Mouse (Mus musculus): ENCODE data around the gene Gm10057.
"Not testable (repeated sequence)": the region's sequence is repeated elsewhere in the genome, so short reads cannot be mapped to it uniquely, and the experiment has no call there.

Gm10057 gene

DNA sequence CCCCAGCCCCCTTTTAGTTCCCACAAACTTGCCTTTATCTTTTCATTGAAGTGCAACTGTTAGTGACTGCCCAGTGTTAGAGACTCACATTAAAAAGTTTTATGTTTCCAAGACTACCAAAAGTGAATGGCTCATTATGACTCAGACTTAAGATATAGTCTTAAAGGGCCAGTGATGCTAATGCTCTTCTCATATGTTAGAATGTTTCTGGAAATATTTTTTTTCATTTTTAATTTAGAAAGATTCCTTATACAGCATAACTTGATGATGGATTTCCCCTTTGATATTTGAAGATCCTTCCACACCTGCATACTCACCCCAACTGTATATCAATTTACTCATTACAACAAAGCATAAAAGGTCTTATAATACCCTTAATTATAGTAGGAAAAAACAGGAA, at the start of gene Gm10057:
Gene Gm10057 (minus strand): TSS at position 101 of the 400 bp plus-strand sequence.
- in situ Hi-C loops (cut with MboI; ENCODE audit: unreplicated experiment in 2 of 2): not testable (repeated sequence)

DNA sequence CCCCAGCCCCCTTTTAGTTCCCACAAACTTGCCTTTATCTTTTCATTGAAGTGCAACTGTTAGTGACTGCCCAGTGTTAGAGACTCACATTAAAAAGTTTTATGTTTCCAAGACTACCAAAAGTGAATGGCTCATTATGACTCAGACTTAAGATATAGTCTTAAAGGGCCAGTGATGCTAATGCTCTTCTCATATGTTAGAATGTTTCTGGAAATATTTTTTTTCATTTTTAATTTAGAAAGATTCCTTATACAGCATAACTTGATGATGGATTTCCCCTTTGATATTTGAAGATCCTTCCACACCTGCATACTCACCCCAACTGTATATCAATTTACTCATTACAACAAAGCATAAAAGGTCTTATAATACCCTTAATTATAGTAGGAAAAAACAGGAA, 21.1 kb downstream of the Gm10057 start, which contains the start of gene 4921511M17Rik:
Gene 4921511M17Rik (minus strand): TSS at position 101 of the 400 bp plus-strand sequence.
- in situ Hi-C loops (cut with MboI; ENCODE audit: unreplicated experiment in 2 of 2): not testable (repeated sequence)

DNA sequence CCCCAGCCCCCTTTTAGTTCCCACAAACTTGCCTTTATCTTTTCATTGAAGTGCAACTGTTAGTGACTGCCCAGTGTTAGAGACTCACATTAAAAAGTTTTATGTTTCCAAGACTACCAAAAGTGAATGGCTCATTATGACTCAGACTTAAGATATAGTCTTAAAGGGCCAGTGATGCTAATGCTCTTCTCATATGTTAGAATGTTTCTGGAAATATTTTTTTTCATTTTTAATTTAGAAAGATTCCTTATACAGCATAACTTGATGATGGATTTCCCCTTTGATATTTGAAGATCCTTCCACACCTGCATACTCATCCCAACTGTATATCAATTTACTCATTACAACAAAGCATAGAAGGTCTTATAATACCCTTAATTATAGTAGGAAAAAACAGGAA, 42.3 kb downstream of the Gm10057 start, which contains the start of gene Samt1:
Gene Samt1 (minus strand): TSS at position 101 of the 400 bp plus-strand sequence.
- in situ Hi-C loops (cut with MboI; ENCODE audit: unreplicated experiment in 2 of 2): not testable (repeated sequence)

Data from v-Abl transformed pro-B cells (cell line).